In genomic region chr11:120085891-120086627, GRCm38 (mm10) we compare ENCODE assay signal across 8 mouse cellular contexts. TPM values are rescaled to one million over a fixed set of nuclear protein-coding genes. Genes with fewer than 3 reads are reported as not detected.
A peak's percentile ranks its signal among the peaks of the same experiment; 100 is the strongest.
DNase-seq lines count a peak whose midpoint lies in the region; ATAC-seq and TF ChIP-seq lines count a peak whose summit lies in the region.

No protein-coding gene starts in this region.

- H3K4me1 ChIP-seq in kidney, embryonic 16.5 days (ENCODE audit: insufficient read depth, low read length), result peaks cover 12% of the 10 kb centered on the region
- peaks cover 27% of the 10 kb centered on the region for H3K4me1 ChIP-seq in midbrain, embryonic 10.5 days
- H3K4me1 ChIP-seq in testis, adult 2 months (ENCODE audit: control insufficient read depth, insufficient read depth, low read length), result peaks cover 5% of the 10 kb centered on the region

- no peaks in the 10 kb centered on the region for H3K27me3 ChIP-seq in kidney, embryonic 16.5 days (ENCODE audit: insufficient read depth, low read length)
- H3K27me3 ChIP-seq in midbrain, embryonic 10.5 days (ENCODE audit: low read depth, poor library complexity, severe bottlenecking), result no peaks in the 10 kb centered on the region
- no peaks in the 10 kb centered on the region for H3K27me3 ChIP-seq in testis, adult 2 months (ENCODE audit: control insufficient read depth, insufficient read depth, low read length)

- TF ChIP-seq CTCF in testis, adult 2 months (IDR thresholded peaks at IDR 0.05; ENCODE audit: control insufficient read depth, insufficient read depth, insufficient replicate concordance, low read depth, low read length), result no peak

- H3K9ac ChIP-seq in kidney, embryonic 16.5 days (replicated peaks; ENCODE audit: low read length), result peak overlapping the region; percentile 81

- H3K9me3 ChIP-seq in kidney, embryonic 16.5 days (ENCODE audit: low read length), result no peaks in the 10 kb centered on the region
- H3K9me3 ChIP-seq in midbrain, embryonic 10.5 days (replicated peaks), result no peaks in the 10 kb centered on the region

- ATAC-seq in frontal cortex, adult (ENCODE audit: low TSS enrichment), result peak; percentile 32; the same call in 1 of the 2 replicates
- peak; percentile 19 for ATAC-seq in CD4-positive, CD25-positive, alpha-beta regulatory T cell, adult 4 months
- peak; percentile 11 for ATAC-seq in kidney, embryonic 16.5 days (ENCODE audit: low FRiP score, low TSS enrichment)

- DNase-seq in frontal cortex, postnatal 25 days (ENCODE audit: low spot score in 2 of 2), result no peak
- DNase-seq in cerebellum, adult 9-11 months, result peak; percentile 79
- peak; percentile 51 for DNase-seq in gastrocnemius, postnatal 25 days
- DNase-seq in midbrain, embryonic 10.5 days (ENCODE audit: low spot score), result no peak

- 0 out of 2 replicates have a peak, but pooled peaks cover 10% of the 10 kb centered on the region for H3K36me3 ChIP-seq in kidney, embryonic 16.5 days (ENCODE audit: insufficient read depth, low read length)
- peaks cover 44% of the 10 kb centered on the region for H3K36me3 ChIP-seq in midbrain, embryonic 10.5 days
- no peaks in the 10 kb centered on the region; the same call in 1 of the 2 replicates for H3K36me3 ChIP-seq in testis, adult 2 months (ENCODE audit: control insufficient read depth, insufficient read depth, low read length)

- peak overlapping the region; percentile 90 for H3K4me2 ChIP-seq in kidney, embryonic 16.5 days (replicated peaks; ENCODE audit: low read depth, low read length)

- TF ChIP-seq POLR2A in testis, adult 2 months (IDR thresholded peaks at IDR 0.05; ENCODE audit: control insufficient read depth, low read depth, low read length), result no peak

- peak overlapping the region; percentile 45 for H3K27ac ChIP-seq in kidney, embryonic 16.5 days (ENCODE audit: low read length)
- peak overlapping the region; percentile 92 for H3K27ac ChIP-seq in midbrain, embryonic 10.5 days (replicated peaks)
- H3K27ac ChIP-seq in testis, adult 2 months (ENCODE audit: control insufficient read depth, insufficient read depth, low read depth, low read length), result peak overlapping the region; percentile 39

- peak overlapping the region; percentile 69 for H3K4me3 ChIP-seq in kidney, embryonic 16.5 days (ENCODE audit: low read length)
- peak overlapping the region; percentile 76 for H3K4me3 ChIP-seq in midbrain, embryonic 10.5 days
- peak overlapping the region; percentile 85 for H3K4me3 ChIP-seq in testis, adult 2 months (ENCODE audit: control insufficient read depth, low read depth, low read length)

- WGBS in kidney, embryonic 16.5 days, result under 1% methylated on average over 25 of the region's 25 CpGs
- under 1% methylated on average over 25 of the region's 25 CpGs for WGBS in midbrain, embryonic 10.5 days

RNA-seq across cellular contexts. Expression of gene Cep131, which starts 0.6 kb away (rescaled TPM):
- polyA plus RNA-seq in CD4-positive, CD25-positive, alpha-beta regulatory T cell, adult 4 months (2017; shearing (Covaris generic)), result under 1 TPM in 1 of 2 experiments, not detected in 1; 0.47 TPM
- total RNA-seq in gastrocnemius, postnatal 25 days (2021), result 1 to 10 TPM; 5.1 to 7.2 TPM
- polyA plus RNA-seq in kidney, embryonic 16.5 days (2015; fragmentation: Nextera tagmentation; extraction: Ambion mirVana), result 26.6 and 27.9 TPM in 2 replicates
- polyA plus RNA-seq in midbrain, embryonic 10.5 days (2016; fragmentation: Nextera tagmentation; extraction: Ambion mirVana), result 38.1 and 45.9 TPM in 2 replicates
- 41.3 and 44.7 TPM in 2 replicates for polyA plus RNA-seq in testis, adult 2 months (2012; rRNA removed)

RNA-seq across cellular contexts. Expression of gene Tepsin, which starts 12.5 kb away (rescaled TPM):
- polyA plus RNA-seq in CD4-positive, CD25-positive, alpha-beta regulatory T cell, adult 4 months (2017; shearing (Covaris generic)), result 10 to 100 TPM in 1 of 2 experiments, 1 to 10 TPM in 1; 9.2 to 12.1 TPM
- total RNA-seq in gastrocnemius, postnatal 25 days (2021), result 1 to 10 TPM; 5.2 to 5.5 TPM
- polyA plus RNA-seq in kidney, embryonic 16.5 days (2015; fragmentation: Nextera tagmentation; extraction: Ambion mirVana), result 22.0 and 24.9 TPM in 2 replicates
- 20.0 and 21.2 TPM in 2 replicates for polyA plus RNA-seq in midbrain, embryonic 10.5 days (2016; fragmentation: Nextera tagmentation; extraction: Ambion mirVana)
- polyA plus RNA-seq in testis, adult 2 months (2012; rRNA removed), result 19.2 and 19.9 TPM in 2 replicates

RNA-seq across cellular contexts. Expression of gene Ndufaf8, which starts 12.7 kb away (rescaled TPM):
- 10 to 100 TPM; 77.9 to 85.0 TPM for polyA plus RNA-seq in CD4-positive, CD25-positive, alpha-beta regulatory T cell, adult 4 months (2017; shearing (Covaris generic))
- total RNA-seq in gastrocnemius, postnatal 25 days (2021), result 10 to 100 TPM; 30.9 to 39.5 TPM
- polyA plus RNA-seq in kidney, embryonic 16.5 days (2015; fragmentation: Nextera tagmentation; extraction: Ambion mirVana), result 89.2 and 98.9 TPM in 2 replicates
- polyA plus RNA-seq in midbrain, embryonic 10.5 days (2016; fragmentation: Nextera tagmentation; extraction: Ambion mirVana), result 89.7 and 91.0 TPM in 2 replicates
- 47.0 and 59.4 TPM in 2 replicates for polyA plus RNA-seq in testis, adult 2 months (2012; rRNA removed)

RNA-seq across cellular contexts. Expression of gene Aatk, which starts 39.1 kb away (rescaled TPM):
- not detected for polyA plus RNA-seq in CD4-positive, CD25-positive, alpha-beta regulatory T cell, adult 4 months (2017; shearing (Covaris generic))
- total RNA-seq in gastrocnemius, postnatal 25 days (2021), result 1 to 10 TPM; 4.8 to 4.9 TPM
- polyA plus RNA-seq in kidney, embryonic 16.5 days (2015; fragmentation: Nextera tagmentation; extraction: Ambion mirVana), result 1.7 and 2.0 TPM in 2 replicates
- polyA plus RNA-seq in midbrain, embryonic 10.5 days (2016; fragmentation: Nextera tagmentation; extraction: Ambion mirVana), result 1.2 and 1.9 TPM in 2 replicates
- 0.84 and 1.1 TPM in 2 replicates for polyA plus RNA-seq in testis, adult 2 months (2012; rRNA removed)

Comparison
In these comparisons a context has a peak if more than half of its experiments do, and no peak if none do; other contexts are left out.
1. DNase-seq: peak in cerebellum, adult 9-11 months (single experiment) and gastrocnemius, postnatal 25 days (single experiment); none in frontal cortex, postnatal 25 days (0 of 2) and midbrain, embryonic 10.5 days (single experiment).
2. H3K27ac ChIP-seq: peak in every context shown above with its lines; median percentile 92 in midbrain, embryonic 10.5 days; 45 in kidney, embryonic 16.5 days; 39 in testis, adult 2 months.
3. RNA of gene Cep131, which starts 0.6 kb away (polyA plus RNA-seq): 41.3 to 44.7 TPM in testis, adult 2 months, 38.1 to 45.9 TPM in midbrain, embryonic 10.5 days and 26.6 to 27.9 TPM in kidney, embryonic 16.5 days; 0.47 TPM in CD4-positive, CD25-positive, alpha-beta regulatory T cell, adult 4 months; every median in the first group is over 10 times any median in the second.
4. Peak in every context shown above with its lines, with median percentiles within 50 percentile points of each other: ATAC-seq and H3K4me3 ChIP-seq.